9 mouse cellular contexts compared by ENCODE assay signal in genomic region chr2:122243671-122244131, GRCm38 (mm10). TPM values are rescaled to one million over a fixed set of nuclear protein-coding genes. Genes with fewer than 3 reads are reported as not detected.
DNase-seq lines count a peak whose midpoint lies in the region; ATAC-seq lines count a peak whose summit lies in the region.
"Had no signal": no experiment of that assay in that cellular context is flagged by ENCODE, and none has a peak within 500 bp of the region (broad histone marks: within the 10 kb centered on the region; RNA-seq: fewer than 3 reads in every experiment).

No protein-coding gene starts in this region.

- peak; percentile 86 for ATAC-seq in activated CD4-positive, CD25-positive, alpha-beta regulatory T cell, adult 4 months
- peak; percentile 95 for ATAC-seq in common myeloid progenitor, adult 5-6 weeks (replicated peaks; ENCODE audit: low read depth, poor library complexity, severe bottlenecking)
- peak; percentile 90 for ATAC-seq in inflammation-experienced regulatory T-cells, adult 6 months
- peak; percentile 93 for ATAC-seq in megakaryocyte-erythroid progenitor cell, adult 5-6 weeks (replicated peaks; ENCODE audit: low FRiP score, low TSS enrichment, poor library complexity, severe bottlenecking)

- intact Hi-C loops in left cerebral cortex, postnatal 10 days (cut with DNase I), result loop anchor here (2.0 kb wide), 1 partner anchor 49 kb away; no protein-coding TSS in a partner anchor

- peak; percentile 46 for DNase-seq in gastrocnemius, postnatal 25 days
- peak; percentile 63 to 66 for DNase-seq in left cerebral cortex, postnatal 10 days (ENCODE audit: extremely low spot score in 1 of 2, low spot score in 2 of 2)
- DNase-seq in right cerebral cortex, postnatal 14 days, result peak; percentile 56
- peak; percentile 63 for DNase-seq in yolk sac, embryonic 10.5 days (ENCODE audit: low spot score)

RNA-seq across cellular contexts. Expression of gene Sord, which starts 9.2 kb away (rescaled TPM):
- polyA plus RNA-seq in activated CD4-positive, CD25-positive, alpha-beta regulatory T cell, adult 4 months (2017; shearing (Covaris generic)), result 1 to 10 TPM; 5.5 to 5.7 TPM
- 79.5 and 86.8 TPM in 2 replicates for total RNA-seq in common myeloid progenitor, adult 5-6 weeks (2017)
- total RNA-seq in gastrocnemius, postnatal 25 days (2021), result 10 to 100 TPM; 37.8 to 39.9 TPM
- 1 to 10 TPM; 3.5 to 8.4 (median 4.3) TPM for polyA plus RNA-seq in inflammation-experienced regulatory T-cells, adult 6 months (2017; shearing (Covaris generic))
- 10 to 100 TPM; 15.0 to 16.3 TPM for total RNA-seq in left cerebral cortex, postnatal 10 days (2021)
- 89.6 and 95.4 TPM in 2 replicates for total RNA-seq in megakaryocyte-erythroid progenitor cell, adult 5-6 weeks (2014; fragmentation: Nextera tagmentation)
- total RNA-seq in megakaryocyte-erythroid progenitor cell, adult 5-6 weeks (2017), result 115 and 122 TPM in 2 replicates

RNA-seq across cellular contexts. Expression of gene Duox2, which starts 54.5 kb away (rescaled TPM):
- polyA plus RNA-seq in activated CD4-positive, CD25-positive, alpha-beta regulatory T cell, adult 4 months (2017; shearing (Covaris generic)), result not detected
- total RNA-seq in common myeloid progenitor, adult 5-6 weeks (2017), result not detected in 2 replicates
- under 1 TPM; 0.08 to 0.16 TPM for total RNA-seq in gastrocnemius, postnatal 25 days (2021)
- polyA plus RNA-seq in inflammation-experienced regulatory T-cells, adult 6 months (2017; shearing (Covaris generic)), result not detected
- total RNA-seq in left cerebral cortex, postnatal 10 days (2021), result under 1 TPM in 1 of 2 experiments, not detected in 1; 0.26 TPM
- total RNA-seq in megakaryocyte-erythroid progenitor cell, adult 5-6 weeks (2014; fragmentation: Nextera tagmentation), result not detected in 2 replicates
- not detected in 2 replicates for total RNA-seq in megakaryocyte-erythroid progenitor cell, adult 5-6 weeks (2017)

RNA-seq across cellular contexts. Expression of gene Duoxa2, which starts 55.0 kb away (rescaled TPM):
- polyA plus RNA-seq in activated CD4-positive, CD25-positive, alpha-beta regulatory T cell, adult 4 months (2017; shearing (Covaris generic)), result not detected
- not detected in 2 replicates for total RNA-seq in common myeloid progenitor, adult 5-6 weeks (2017)
- not detected for total RNA-seq in gastrocnemius, postnatal 25 days (2021)
- not detected for polyA plus RNA-seq in inflammation-experienced regulatory T-cells, adult 6 months (2017; shearing (Covaris generic))
- under 1 TPM; 0.22 to 0.34 TPM for total RNA-seq in left cerebral cortex, postnatal 10 days (2021)
- not detected in 2 replicates for total RNA-seq in megakaryocyte-erythroid progenitor cell, adult 5-6 weeks (2014; fragmentation: Nextera tagmentation)
- not detected in 2 replicates for total RNA-seq in megakaryocyte-erythroid progenitor cell, adult 5-6 weeks (2017)
- polyA plus RNA-seq: stomach, embryonic 14.5 days had no signal

RNA-seq across cellular contexts. Expression of gene Terb2, which starts 57.6 kb away (rescaled TPM):
- not detected for polyA plus RNA-seq in activated CD4-positive, CD25-positive, alpha-beta regulatory T cell, adult 4 months (2017; shearing (Covaris generic))
- not detected in 2 replicates for total RNA-seq in common myeloid progenitor, adult 5-6 weeks (2017)
- total RNA-seq in gastrocnemius, postnatal 25 days (2021), result not detected
- polyA plus RNA-seq in inflammation-experienced regulatory T-cells, adult 6 months (2017; shearing (Covaris generic)), result not detected
- total RNA-seq in left cerebral cortex, postnatal 10 days (2021), result not detected
- not detected in 2 replicates for total RNA-seq in megakaryocyte-erythroid progenitor cell, adult 5-6 weeks (2014; fragmentation: Nextera tagmentation)
- total RNA-seq in megakaryocyte-erythroid progenitor cell, adult 5-6 weeks (2017), result not detected in 2 replicates
- polyA plus RNA-seq: stomach, embryonic 14.5 days had no signal

RNA-seq across cellular contexts. Expression of gene Patl2, which starts 57.7 kb away (rescaled TPM):
- polyA plus RNA-seq in activated CD4-positive, CD25-positive, alpha-beta regulatory T cell, adult 4 months (2017; shearing (Covaris generic)), result under 1 TPM; 0.38 to 0.90 TPM
- total RNA-seq in common myeloid progenitor, adult 5-6 weeks (2017), result not detected in 2 replicates
- total RNA-seq in gastrocnemius, postnatal 25 days (2021), result not detected
- under 1 TPM in 2 of 3 experiments, not detected in 1; 0.22 to 0.40 TPM for polyA plus RNA-seq in inflammation-experienced regulatory T-cells, adult 6 months (2017; shearing (Covaris generic))
- under 1 TPM in 1 of 2 experiments, not detected in 1; 0.14 TPM for total RNA-seq in left cerebral cortex, postnatal 10 days (2021)
- total RNA-seq in megakaryocyte-erythroid progenitor cell, adult 5-6 weeks (2014; fragmentation: Nextera tagmentation), result not detected in 2 replicates
- not detected in 2 replicates for total RNA-seq in megakaryocyte-erythroid progenitor cell, adult 5-6 weeks (2017)
- polyA plus RNA-seq: stomach, embryonic 14.5 days had no signal

Comparison
In these comparisons a context has a peak if more than half of its experiments do, and no peak if none do; other contexts are left out.
1. Peak in every context shown above with its lines: DNase-seq and ATAC-seq.